Comparison of ENCODE assay signal across 30 mouse cellular contexts in the genomic region with DNA sequence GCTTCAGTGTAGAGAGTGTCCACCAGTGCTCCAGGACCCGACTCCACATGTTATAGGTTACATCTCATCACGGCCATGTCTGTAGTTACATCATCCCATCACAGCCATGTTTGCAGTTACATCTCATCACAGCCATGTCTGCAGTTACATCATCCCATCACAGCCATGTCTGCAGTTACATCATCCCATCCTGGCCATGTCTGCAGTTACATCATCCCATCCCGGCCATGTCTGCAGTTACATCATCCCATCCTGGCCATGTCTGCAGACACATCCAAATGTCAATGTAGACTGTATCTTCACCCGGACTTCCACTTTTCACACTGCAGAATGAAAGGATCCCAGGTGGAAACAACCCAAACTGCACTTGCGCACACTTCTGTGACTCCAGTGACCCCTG. TPM values are rescaled to one million over a fixed set of nuclear protein-coding genes. Genes with fewer than 3 reads are reported as not detected.
DNase-seq lines count a peak whose midpoint lies in the region; ATAC-seq and TF ChIP-seq lines count a peak whose summit lies in the region.
"Had no signal": no experiment of that assay in that cellular context is flagged by ENCODE, and none has a peak within 500 bp of the region (broad histone marks: within the 10 kb centered on the region; RNA-seq: fewer than 3 reads in every experiment).

No protein-coding gene starts in this region.

- peaks cover 2% of the 10 kb centered on the region; the same call in 1 of the 2 replicates for H3K79me2 ChIP-seq in MEL (ENCODE audit: control insufficient read depth, insufficient read depth, low read length, poor library complexity)

- no peak for TF ChIP-seq POLR2A in MEL (IDR thresholded peaks at IDR 0.05; ENCODE audit: control insufficient read depth in 1 of 2, insufficient read depth in 1 of 2, low read depth in 1 of 2, low read length in 2 of 2, poor library complexity in 1 of 2)

- TF ChIP-seq CTCF in MEL (IDR thresholded peaks at IDR 0.05 in 2 of 3, conservative IDR thresholded peaks at IDR 0.05 in 1 of 3; ENCODE audit: control insufficient read depth in 1 of 3, insufficient read depth in 1 of 3, low read depth in 2 of 3, low read length in 3 of 3, poor library complexity in 1 of 3, severe bottlenecking in 1 of 3) = no peak

- peaks cover 0 to 7% of the 10 kb centered on the region in 2 experiments; a peak in 2 of 4 replicates for H3K36me3 ChIP-seq in MEL (ENCODE audit: control insufficient read depth in 1 of 2, insufficient read depth in 2 of 2, low read length in 2 of 2)
- H3K36me3 ChIP-seq in hindbrain, embryonic 12.5 days = peaks cover 42% of the 10 kb centered on the region
- H3K36me3 ChIP-seq in midbrain, embryonic 10.5 days = peaks cover 66% of the 10 kb centered on the region
- peaks cover 3% of the 10 kb centered on the region; the same call in 1 of the 2 replicates for H3K36me3 ChIP-seq in forebrain, embryonic 11.5 days (ENCODE audit: control insufficient read depth, insufficient read depth, low read length)

- no peak overlapping the region for H3K4me2 ChIP-seq in hindbrain, embryonic 12.5 days (replicated peaks)
- no peak overlapping the region for H3K4me2 ChIP-seq in forebrain, embryonic 11.5 days (ENCODE audit: low read depth, low read length, severe bottlenecking)
- H3K4me2 ChIP-seq: embryonic facial prominence, embryonic 13.5 days; forebrain, embryonic 13.5 days; heart, embryonic 12.5 days; heart, embryonic 15.5 days; hindbrain, embryonic 15.5 days had no signal

- TF ChIP-seq EP300 in MEL (IDR thresholded peaks at IDR 0.05; ENCODE audit: low read depth in 1 of 2, low read length in 2 of 2) = no peak

- H3K4me1 ChIP-seq in MEL (ENCODE audit: control insufficient read depth in 1 of 2, insufficient read depth in 2 of 2, low read length in 2 of 2) = no peaks in the 10 kb centered on the region
- no peaks in the 10 kb centered on the region for H3K4me1 ChIP-seq in hindbrain, embryonic 12.5 days
- no peaks in the 10 kb centered on the region for H3K4me1 ChIP-seq in midbrain, embryonic 10.5 days
- no peaks in the 10 kb centered on the region for H3K4me1 ChIP-seq in forebrain, embryonic 11.5 days (replicated peaks; ENCODE audit: control insufficient read depth, insufficient read depth, low read length)
- H3K4me1 ChIP-seq: embryonic facial prominence, embryonic 10.5 days; embryonic facial prominence, embryonic 13.5 days; forebrain, embryonic 13.5 days; heart, embryonic 15.5 days; hindbrain, embryonic 15.5 days had no signal

- peak; percentile 91 for ATAC-seq in granulocyte monocyte progenitor cell, adult 5-6 weeks (replicated peaks; ENCODE audit: poor library complexity, severe bottlenecking)
- peak; percentile 88 for ATAC-seq in megakaryocyte progenitor cell, adult 5-6 weeks (replicated peaks; ENCODE audit: poor library complexity)
- ATAC-seq in hindbrain, embryonic 12.5 days (ENCODE audit: low FRiP score) = no peak
- no peak for ATAC-seq in forebrain, embryonic 11.5 days (replicated peaks; ENCODE audit: low FRiP score)
- ATAC-seq: forebrain, embryonic 13.5 days; forebrain, embryonic 16.5 days; Patski had no signal

- H3K4me3 ChIP-seq in MEL (ENCODE audit: control insufficient read depth in 1 of 2, insufficient read depth in 1 of 2, low read depth in 2 of 2, low read length in 2 of 2) = no peak overlapping the region
- no peak overlapping the region for H3K4me3 ChIP-seq in hindbrain, embryonic 12.5 days
- H3K4me3 ChIP-seq in midbrain, embryonic 10.5 days = no peak overlapping the region
- no peak overlapping the region for H3K4me3 ChIP-seq in forebrain, embryonic 11.5 days (ENCODE audit: low read depth, low read length)
- H3K4me3 ChIP-seq: embryonic facial prominence, embryonic 10.5 days; embryonic facial prominence, embryonic 13.5 days; erythroblast, embryonic 14.5 days; forebrain, embryonic 13.5 days; heart, embryonic 12.5 days; heart, embryonic 15.5 days; hindbrain, embryonic 15.5 days had no signal

- no peak for TF ChIP-seq RAD21 in MEL (IDR thresholded peaks at IDR 0.05; ENCODE audit: low read depth, low read length)

- 97% methylated on average over 5 of the region's 5 CpGs for WGBS in hindbrain, embryonic 12.5 days
- WGBS in midbrain, embryonic 10.5 days = 94% methylated on average over 5 of the region's 5 CpGs
- WGBS in forebrain, embryonic 11.5 days = 94% methylated on average over 5 of the region's 5 CpGs

- no peak overlapping the region for H3K9ac ChIP-seq in MEL (ENCODE audit: control insufficient read depth, low read depth, low read length, poor library complexity, severe bottlenecking)
- H3K9ac ChIP-seq in hindbrain, embryonic 12.5 days = no peak overlapping the region
- H3K9ac ChIP-seq in forebrain, embryonic 11.5 days (ENCODE audit: low read length) = no peak overlapping the region
- H3K9ac ChIP-seq: embryonic facial prominence, embryonic 13.5 days; forebrain, embryonic 13.5 days; heart, embryonic 12.5 days; heart, embryonic 15.5 days; hindbrain, embryonic 15.5 days had no signal

- DNase-seq in 416B (ENCODE audit: low read depth) = peak; percentile 38
- DNase-seq in MEL (ENCODE audit: low read depth, low spot score) = no peak
- DNase-seq in midbrain, embryonic 10.5 days (ENCODE audit: low spot score) = no peak
- DNase-seq in forebrain, embryonic 11.5 days (ENCODE audit: low spot score) = no peak
- DNase-seq in spleen, postnatal 10 days (ENCODE audit: low spot score in 2 of 2) = no peak
- DNase-seq: adrenal gland, adult 2 months; adrenal gland, postnatal 14 days; B cell, adult 2 months; cerebellum, adult 11 months; cerebellum, adult 2 months; cerebellum, adult 9-11 months; cerebellum, postnatal 25 days; embryo, embryonic 11 days; gastrocnemius, postnatal 10 days; gastrocnemius, postnatal 36 days; heart, adult 11 months; heart, postnatal 10 days; heart, postnatal 36 days had no signal

- H3K27ac ChIP-seq in MEL (ENCODE audit: control insufficient read depth, low read depth, low read length) = no peak overlapping the region
- no peak overlapping the region for H3K27ac ChIP-seq in hindbrain, embryonic 12.5 days
- no peak overlapping the region for H3K27ac ChIP-seq in midbrain, embryonic 10.5 days (replicated peaks)
- H3K27ac ChIP-seq in forebrain, embryonic 11.5 days (ENCODE audit: low read depth, low read length) = no peak overlapping the region
- H3K27ac ChIP-seq: embryonic facial prominence, embryonic 10.5 days; embryonic facial prominence, embryonic 13.5 days; forebrain, embryonic 13.5 days; heart, embryonic 15.5 days; hindbrain, embryonic 15.5 days had no signal

- no peaks in the 10 kb centered on the region for H3K27me3 ChIP-seq in MEL (ENCODE audit: control insufficient read depth in 1 of 2, insufficient read depth in 2 of 2, low read length in 2 of 2)
- no peaks in the 10 kb centered on the region for H3K27me3 ChIP-seq in hindbrain, embryonic 12.5 days
- H3K27me3 ChIP-seq in midbrain, embryonic 10.5 days (ENCODE audit: low read depth, poor library complexity, severe bottlenecking) = no peaks in the 10 kb centered on the region
- no peaks in the 10 kb centered on the region for H3K27me3 ChIP-seq in forebrain, embryonic 11.5 days (ENCODE audit: control insufficient read depth, insufficient read depth, low read length)
- H3K27me3 ChIP-seq: embryonic facial prominence, embryonic 13.5 days; forebrain, embryonic 13.5 days; heart, embryonic 12.5 days; heart, embryonic 15.5 days; hindbrain, embryonic 15.5 days; Patski had no signal

- H3K9me3 ChIP-seq in MEL (replicated peaks; ENCODE audit: insufficient read depth, low read length) = no peaks in the 10 kb centered on the region
- H3K9me3 ChIP-seq in hindbrain, embryonic 12.5 days (replicated peaks) = no peaks in the 10 kb centered on the region
- no peaks in the 10 kb centered on the region for H3K9me3 ChIP-seq in midbrain, embryonic 10.5 days (replicated peaks)
- H3K9me3 ChIP-seq in forebrain, embryonic 11.5 days (ENCODE audit: control insufficient read depth, low read length) = no peaks in the 10 kb centered on the region
- H3K9me3 ChIP-seq: embryonic facial prominence, embryonic 10.5 days; embryonic facial prominence, embryonic 13.5 days; forebrain, embryonic 13.5 days; heart, embryonic 12.5 days; heart, embryonic 15.5 days; hindbrain, embryonic 15.5 days had no signal

TF ChIP-seq in MEL, 35 proteins besides CTCF, POLR2A, EP300 and RAD21:
- TF ChIP-seq ETS1 (IDR thresholded peaks at IDR 0.05; ENCODE audit: low read depth, low read length) (peak; percentile 16; the same call in 1 of the 2 replicates), TCF12 (IDR thresholded peaks at IDR 0.05; ENCODE audit: low read depth, low read length) (no peak)
TF ChIP-seq in MEL: peak in this region for 1.

RNA-seq across cellular contexts. Expression of a gene that starts 13.6 kb away (rescaled TPM):
- 124 and 130 TPM in 2 replicates for total RNA-seq in MEL (2012; rRNA removed)
- polyA plus RNA-seq in MEL (2012; ENCODE audit: insufficient read depth in 1 of 2, insufficient read length in 2 of 2, low read depth in 1 of 2, low replicate concordance in 2 of 2, missing spikeins in 1 of 2) = 100 to 1,000 TPM in 1 of 2 experiments, not detected in 1; 142 TPM
- total RNA-seq in granulocyte monocyte progenitor cell, adult 5-6 weeks (2014; fragmentation: Nextera tagmentation) = 44.3 and 48.1 TPM in 2 replicates
- 135 and 142 TPM in 2 replicates for total RNA-seq in granulocyte monocyte progenitor cell, adult 5-6 weeks (2017)
- total RNA-seq in megakaryocyte progenitor cell, adult 5-6 weeks (2015) = 57.6 and 66.0 TPM in 2 replicates
- 125 and 169 TPM in 2 replicates for total RNA-seq in megakaryocyte progenitor cell, adult 5-6 weeks (2017)
- polyA plus RNA-seq in hindbrain, embryonic 12.5 days (2016; fragmentation: Nextera tagmentation; extraction: Ambion mirVana) = 41.3 and 44.0 TPM in 2 replicates
- polyA plus RNA-seq in midbrain, embryonic 10.5 days (2016; fragmentation: Nextera tagmentation; extraction: Ambion mirVana) = 70.6 and 86.0 TPM in 2 replicates
- 64.5 and 69.4 TPM in 2 replicates for polyA plus RNA-seq in forebrain, embryonic 11.5 days (2014; fragmentation: Nextera tagmentation; extraction: Ambion mirVana)

RNA-seq across cellular contexts. Expression of a gene that starts 29.7 kb away (rescaled TPM):
- 0.12 and 0.29 TPM in 2 replicates for total RNA-seq in MEL (2012; rRNA removed)
- polyA plus RNA-seq in MEL (2012; ENCODE audit: insufficient read depth in 1 of 2, insufficient read length in 2 of 2, low read depth in 1 of 2, low replicate concordance in 2 of 2, missing spikeins in 1 of 2) = under 1 TPM in 1 of 2 experiments, not detected in 1; 0.19 TPM
- total RNA-seq in granulocyte monocyte progenitor cell, adult 5-6 weeks (2014; fragmentation: Nextera tagmentation) = 5.1 TPM in 1 of 2 replicates, not detected in the other
- not detected in 2 replicates for total RNA-seq in granulocyte monocyte progenitor cell, adult 5-6 weeks (2017)
- total RNA-seq in megakaryocyte progenitor cell, adult 5-6 weeks (2015) = 0.05 and 0.12 TPM in 2 replicates
- total RNA-seq in megakaryocyte progenitor cell, adult 5-6 weeks (2017) = 0.44 TPM in 1 of 2 replicates, not detected in the other
- 45.8 and 48.4 TPM in 2 replicates for polyA plus RNA-seq in hindbrain, embryonic 12.5 days (2016; fragmentation: Nextera tagmentation; extraction: Ambion mirVana)
- 11.1 and 13.9 TPM in 2 replicates for polyA plus RNA-seq in midbrain, embryonic 10.5 days (2016; fragmentation: Nextera tagmentation; extraction: Ambion mirVana)
- polyA plus RNA-seq in forebrain, embryonic 11.5 days (2014; fragmentation: Nextera tagmentation; extraction: Ambion mirVana) = 17.2 and 20.6 TPM in 2 replicates
- polyA plus RNA-seq: erythroblast, embryonic 14.5 days had no signal

Comparison
In these comparisons a context has a peak if more than half of its experiments do, and no peak if none do; other contexts are left out.
1. ATAC-seq: peak in granulocyte monocyte progenitor cell, adult 5-6 weeks (single experiment) and megakaryocyte progenitor cell, adult 5-6 weeks (single experiment); none in hindbrain, embryonic 12.5 days (single experiment) and forebrain, embryonic 11.5 days (single experiment).
2. RNA of a gene that starts 29.7 kb away (polyA plus RNA-seq): 45.8 to 48.4 TPM in hindbrain, embryonic 12.5 days, 17.2 to 20.6 TPM in forebrain, embryonic 11.5 days and 11.1 to 13.9 TPM in midbrain, embryonic 10.5 days; 0.19 TPM in MEL; every median in the first group is over 10 times any median in the second.